ENCODE assay signal across 9 mouse cellular contexts in genomic region chr5:139669380-139669779, GRCm38 (mm10).
A peak's percentile ranks its signal among the peaks of the same experiment; 100 is the strongest.
DNase-seq lines count a peak whose midpoint lies in the region; ATAC-seq and TF ChIP-seq lines count a peak whose summit lies in the region.
"Had no signal": no experiment of that assay in that cellular context is flagged by ENCODE, and none has a peak within 500 bp of the region (broad histone marks: within the 10 kb centered on the region; RNA-seq: fewer than 3 reads in every experiment).

No protein-coding gene starts in this region.

- H3K27me3 ChIP-seq in forebrain, postnatal 0 days (ENCODE audit: insufficient read depth, low read length), result peaks cover 59% of the 10 kb centered on the region
- H3K27me3 ChIP-seq in forebrain, embryonic 15.5 days, result peaks cover 84% of the 10 kb centered on the region
- H3K27me3 ChIP-seq in embryonic facial prominence, embryonic 11.5 days (ENCODE audit: control insufficient read depth, insufficient read depth, low read length), result peaks cover 22% of the 10 kb centered on the region
- peaks cover 21% of the 10 kb centered on the region for H3K27me3 ChIP-seq in lung, postnatal 0 days (replicated peaks; ENCODE audit: insufficient read depth, low read length)

- no peak overlapping the region for H3K27ac ChIP-seq in forebrain, postnatal 0 days (ENCODE audit: low read depth, low read length)
- no peak overlapping the region for H3K27ac ChIP-seq in forebrain, embryonic 15.5 days (replicated peaks)
- H3K27ac ChIP-seq in embryonic facial prominence, embryonic 11.5 days (replicated peaks; ENCODE audit: low read depth, low read length), result no peak overlapping the region
- no peak overlapping the region for H3K27ac ChIP-seq in lung, postnatal 0 days (ENCODE audit: low read length)
- H3K27ac ChIP-seq: macrophage had no signal

- peak; percentile 48 for TF ChIP-seq CTCF in forebrain, postnatal 0 days (IDR thresholded peaks at IDR 0.05; ENCODE audit: low read depth)
- peak; percentile 61 for TF ChIP-seq CTCF in lung, postnatal 0 days (IDR thresholded peaks at IDR 0.05)

- no peak overlapping the region for H3K4me2 ChIP-seq in forebrain, postnatal 0 days (ENCODE audit: low read depth)
- H3K4me2 ChIP-seq in forebrain, embryonic 15.5 days (replicated peaks), result no peak overlapping the region
- no peak overlapping the region for H3K4me2 ChIP-seq in embryonic facial prominence, embryonic 11.5 days (ENCODE audit: low read depth, low read length)
- H3K4me2 ChIP-seq in lung, postnatal 0 days (replicated peaks; ENCODE audit: low read depth, low read length), result no peak overlapping the region

- H3K36me3 ChIP-seq in forebrain, postnatal 0 days (ENCODE audit: insufficient read depth), result no peaks in the 10 kb centered on the region
- H3K36me3 ChIP-seq in forebrain, embryonic 15.5 days, result no peaks in the 10 kb centered on the region
- H3K36me3 ChIP-seq in embryonic facial prominence, embryonic 11.5 days (replicated peaks; ENCODE audit: control insufficient read depth, insufficient read depth, low read depth, low read length), result no peaks in the 10 kb centered on the region
- no peaks in the 10 kb centered on the region for H3K36me3 ChIP-seq in lung, postnatal 0 days (ENCODE audit: insufficient read depth, low read length)

- H3K4me3 ChIP-seq in forebrain, postnatal 0 days (ENCODE audit: low read depth, low read length), result no peak overlapping the region
- no peak overlapping the region for H3K4me3 ChIP-seq in forebrain, embryonic 15.5 days
- H3K4me3 ChIP-seq in embryonic facial prominence, embryonic 11.5 days (ENCODE audit: low read depth, low read length), result no peak overlapping the region
- no peak overlapping the region for H3K4me3 ChIP-seq in lung, postnatal 0 days (ENCODE audit: low read depth, low read length)

- no peaks in the 10 kb centered on the region for H3K9me3 ChIP-seq in forebrain, postnatal 0 days (ENCODE audit: low read length)
- no peaks in the 10 kb centered on the region for H3K9me3 ChIP-seq in forebrain, embryonic 15.5 days
- no peaks in the 10 kb centered on the region for H3K9me3 ChIP-seq in embryonic facial prominence, embryonic 11.5 days (replicated peaks; ENCODE audit: control insufficient read depth, low read length)
- H3K9me3 ChIP-seq in lung, postnatal 0 days (ENCODE audit: low read length), result no peaks in the 10 kb centered on the region

- no peak for DNase-seq in forebrain, postnatal 0 days
- DNase-seq in thymus, postnatal 4 days, result peak; percentile 61
- no peak for DNase-seq in thymus, postnatal 25 days
- peak; percentile 55 for DNase-seq in embryonic facial prominence, embryonic 11.5 days (ENCODE audit: low spot score)
- DNase-seq in lung, postnatal 0 days (ENCODE audit: low spot score), result no peak
- no peak for DNase-seq in frontal cortex, postnatal 10 days (ENCODE audit: low spot score in 2 of 2)
- DNase-seq in heart, adult 8-10 months (ENCODE audit: low spot score), result no peak

- no peak for TF ChIP-seq EP300 in lung, postnatal 0 days (IDR thresholded peaks at IDR 0.05)

- WGBS in forebrain, postnatal 0 days, result 12% methylated on average over 8 of the region's 8 CpGs
- WGBS in forebrain, embryonic 15.5 days, result 9% methylated on average over 8 of the region's 8 CpGs
- 13% methylated on average over 8 of the region's 8 CpGs for WGBS in embryonic facial prominence, embryonic 11.5 days
- 15% methylated on average over 8 of the region's 8 CpGs for WGBS in lung, postnatal 0 days

- H3K4me1 ChIP-seq in forebrain, postnatal 0 days (ENCODE audit: insufficient read depth), result no peaks in the 10 kb centered on the region
- H3K4me1 ChIP-seq in forebrain, embryonic 15.5 days, result peaks cover 7% of the 10 kb centered on the region; the same call in 1 of the 2 replicates
- H3K4me1 ChIP-seq in embryonic facial prominence, embryonic 11.5 days (ENCODE audit: control insufficient read depth, insufficient read depth, low read length), result no peaks in the 10 kb centered on the region
- no peaks in the 10 kb centered on the region for H3K4me1 ChIP-seq in lung, postnatal 0 days (ENCODE audit: insufficient read depth, low read depth, low read length)

- H3K9ac ChIP-seq in forebrain, postnatal 0 days, result no peak overlapping the region
- no peak overlapping the region for H3K9ac ChIP-seq in forebrain, embryonic 15.5 days (replicated peaks)
- H3K9ac ChIP-seq in embryonic facial prominence, embryonic 11.5 days (replicated peaks; ENCODE audit: low read length), result no peak overlapping the region
- H3K9ac ChIP-seq in lung, postnatal 0 days (replicated peaks; ENCODE audit: low read depth), result no peak overlapping the region

- ATAC-seq in forebrain, postnatal 0 days, result no peak
- ATAC-seq in forebrain, embryonic 15.5 days (replicated peaks), result no peak
- no peak for ATAC-seq in embryonic facial prominence, embryonic 11.5 days (replicated peaks; ENCODE audit: insufficient number of reproducible peaks, low FRiP score, low TSS enrichment, low read depth)
- ATAC-seq in lung, postnatal 0 days, result no peak

Comparison
In these comparisons a context has a peak if more than half of its experiments do, and no peak if none do; other contexts are left out.
1. DNase-seq: peak in thymus, postnatal 4 days (single experiment) and embryonic facial prominence, embryonic 11.5 days (single experiment); none in forebrain, postnatal 0 days (single experiment), thymus, postnatal 25 days (single experiment), lung, postnatal 0 days (single experiment), frontal cortex, postnatal 10 days (0 of 2) and heart, adult 8-10 months (single experiment).